Mouse (Mus musculus): Measurements from ENCODE around the gene Hoxb1. TPM values are rescaled to one million over a fixed set of nuclear protein-coding genes. Genes with fewer than 3 reads are reported as not detected.

Hoxb1 gene
- polyA plus RNA-seq, 1 experiment = not detected

DNA sequence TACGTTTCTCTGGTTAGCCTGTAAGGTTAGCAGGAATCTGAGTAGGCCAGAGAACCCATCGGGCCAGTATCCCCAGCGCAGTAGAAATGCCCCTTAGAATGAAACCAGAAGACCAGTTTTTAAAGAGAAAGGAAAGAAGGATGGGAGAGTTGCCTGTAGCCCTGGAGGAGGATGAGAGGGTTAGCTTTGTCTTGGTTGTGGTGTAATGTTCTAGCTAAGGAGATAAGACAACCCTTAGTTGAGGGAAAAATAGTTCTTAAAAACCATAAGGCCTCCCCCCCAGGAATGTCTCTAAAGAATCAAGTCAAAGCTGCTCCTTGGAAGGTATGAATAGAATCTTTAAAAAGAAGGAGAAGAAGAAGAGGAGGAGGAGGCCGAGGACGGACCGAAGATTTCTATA is 42.8 kb upstream of the Hoxb1 start:
- no peak for TF ChIP-seq CEBPB (IDR thresholded peaks at IDR 0.05; ENCODE audit: insufficient read depth, poor library complexity, severe bottlenecking)
- no peak for TF ChIP-seq POLR2A (IDR thresholded peaks at IDR 0.05; ENCODE audit: insufficient read length, low read depth)
- TF ChIP-seq REST (IDR thresholded peaks at IDR 0.05; ENCODE audit: insufficient read depth, insufficient read length) = no peak
- no peak for TF ChIP-seq USF1 (IDR thresholded peaks at IDR 0.05; ENCODE audit: low read depth)
- TF ChIP-seq MAX (IDR thresholded peaks at IDR 0.05; ENCODE audit: low read depth) = no peak
- no peaks in the 10 kb centered on the region for H3K79me2 ChIP-seq (ENCODE audit: control insufficient read depth, insufficient read depth)
- H3K27me3 ChIP-seq (ENCODE audit: control insufficient read depth, insufficient read depth, insufficient read length) = peaks cover 89% of the 10 kb centered on the region
- H3K4me3 ChIP-seq = no peak overlapping the region
- no peaks in the 10 kb centered on the region for H3K36me3 ChIP-seq (ENCODE audit: control insufficient read depth, insufficient read depth)
- no peak overlapping the region for H3K4me2 ChIP-seq (ENCODE audit: low read depth)
- H3ac ChIP-seq (ENCODE audit: control insufficient read depth, insufficient read length) = no peak overlapping the region

DNA sequence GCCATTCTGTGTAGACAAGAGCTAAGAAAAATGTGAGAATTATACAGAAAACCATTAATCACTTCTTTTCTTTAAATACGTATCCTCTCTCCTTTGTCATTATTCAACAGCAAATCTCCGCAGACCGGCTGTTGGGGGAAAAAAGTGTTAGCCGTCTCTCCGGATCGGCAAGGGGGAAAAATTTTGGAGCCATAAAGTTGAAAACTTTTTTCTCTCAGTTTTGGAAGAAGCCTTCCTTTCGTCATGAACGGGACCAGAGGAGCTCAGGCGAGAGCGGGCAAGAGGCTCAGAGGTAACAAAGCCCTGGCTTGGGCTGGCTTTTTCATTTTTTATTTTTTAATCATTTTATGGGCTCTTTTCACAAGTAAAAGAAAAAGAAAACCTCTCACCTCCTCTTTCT is 42.4 kb upstream of the Hoxb1 start, which contains the start of gene Hoxb3:
Gene Hoxb3 (plus strand): TSS at position 173 of the 400 bp plus-strand sequence.
- H3K27me3 ChIP-seq (ENCODE audit: control insufficient read depth, insufficient read depth, insufficient read length) = peaks cover 89% of the 10 kb centered on the region
- H3K4me3 ChIP-seq = no peak within 1 kb of the TSS
- TF ChIP-seq SRF (IDR thresholded peaks at IDR 0.05; ENCODE audit: control insufficient read depth, insufficient read length, low read depth) = no peak
- no peak for TF ChIP-seq USF1 (IDR thresholded peaks at IDR 0.05; ENCODE audit: low read depth)
- TF ChIP-seq POLR2AphosphoS2 (IDR thresholded peaks at IDR 0.05; ENCODE audit: insufficient read length, low read depth) = no peak
- no peak for TF ChIP-seq MYOG (IDR thresholded peaks at IDR 0.05; ENCODE audit: control insufficient read depth in 1 of 3, insufficient read depth in 1 of 3, insufficient read length in 2 of 3, low read depth in 2 of 3)
- TF ChIP-seq TCF12 (IDR thresholded peaks at IDR 0.05; ENCODE audit: insufficient read depth, poor library complexity, severe bottlenecking) = no peak
- no peak for TF ChIP-seq REST (IDR thresholded peaks at IDR 0.05; ENCODE audit: insufficient read depth, insufficient read length)
- TF ChIP-seq TCF3 (IDR thresholded peaks at IDR 0.05; ENCODE audit: insufficient read length, low read depth) = no peak
- no peaks in the 10 kb centered on the region for H3K79me2 ChIP-seq (ENCODE audit: control insufficient read depth, insufficient read depth)
- no peaks in the 10 kb centered on the region for H3K36me3 ChIP-seq (ENCODE audit: control insufficient read depth, insufficient read depth)
- no peak within 1 kb of the TSS for H3K4me2 ChIP-seq (ENCODE audit: low read depth)
- no peak within 1 kb of the TSS for H3ac ChIP-seq (ENCODE audit: control insufficient read depth, insufficient read length)

DNA sequence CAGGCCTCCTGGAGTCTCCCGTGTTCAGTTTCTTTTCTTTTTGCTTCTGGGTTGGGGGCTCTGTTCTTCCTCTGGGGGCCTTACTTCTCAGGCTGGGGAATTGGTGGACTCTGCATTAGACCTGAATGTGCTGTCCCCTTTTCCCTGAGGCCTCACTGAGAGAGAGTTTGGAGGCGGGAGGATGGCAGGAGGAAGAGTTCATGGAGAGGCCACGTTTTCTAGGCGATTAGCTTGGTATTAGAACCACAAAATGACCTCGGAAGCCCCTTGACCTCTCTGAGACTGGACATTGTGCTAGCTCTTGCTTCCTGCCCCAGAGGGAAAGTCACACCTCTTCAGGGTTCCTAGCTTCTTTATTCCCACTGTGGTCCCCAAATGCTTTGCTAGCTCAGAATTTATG is 41.4 kb upstream of the Hoxb1 start:
- Histone ChIP-seq H3K4me3 (no peak overlapping the region), H3K79me2 (ENCODE audit: control insufficient read depth, insufficient read depth) (no peaks in the 10 kb centered on the region), H3ac (ENCODE audit: control insufficient read depth, insufficient read length) (no peak overlapping the region), H3K27me3 (ENCODE audit: control insufficient read depth, insufficient read depth, insufficient read length) (peaks cover 91% of the 10 kb centered on the region), H3K36me3 (ENCODE audit: control insufficient read depth, insufficient read depth) (no peaks in the 10 kb centered on the region), H3K4me2 (ENCODE audit: low read depth) (no peak overlapping the region)
- TF ChIP-seq SRF (IDR thresholded peaks at IDR 0.05; ENCODE audit: control insufficient read depth, insufficient read length, low read depth) = no peak
- no peak for TF ChIP-seq CEBPB (IDR thresholded peaks at IDR 0.05; ENCODE audit: insufficient read depth, poor library complexity, severe bottlenecking)
- no peak for TF ChIP-seq E2F4 (IDR thresholded peaks at IDR 0.05; ENCODE audit: insufficient read depth)
- TF ChIP-seq MYOD1 (IDR thresholded peaks at IDR 0.05; ENCODE audit: control insufficient read depth in 1 of 3, insufficient read length in 2 of 3, low read depth in 2 of 3) = no peak
- no peak for TF ChIP-seq POLR2AphosphoS2 (IDR thresholded peaks at IDR 0.05; ENCODE audit: insufficient read length, low read depth)

DNA sequence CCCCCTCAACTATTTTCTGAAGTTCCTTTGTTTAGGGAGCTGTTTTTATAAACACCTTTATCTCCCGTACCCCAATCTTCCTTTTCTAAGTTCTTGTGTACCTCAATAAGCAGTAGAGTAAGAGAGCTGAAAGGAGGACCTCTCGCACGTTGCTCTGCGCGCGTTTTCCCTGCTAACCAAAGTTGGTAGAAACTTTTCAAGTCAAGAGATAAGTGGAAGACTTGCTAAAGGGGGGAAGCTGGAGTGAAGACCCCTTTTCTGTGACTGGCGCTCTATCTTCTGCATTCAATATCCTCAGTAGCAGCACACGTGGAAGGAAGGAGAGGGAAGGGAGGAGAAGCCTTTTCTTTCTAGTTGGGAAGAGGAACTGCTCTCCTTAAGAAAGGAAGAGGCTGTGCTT is 40.6 kb upstream of the Hoxb1 start:
- no peak overlapping the region for H3K4me3 ChIP-seq
- H3K79me2 ChIP-seq (ENCODE audit: control insufficient read depth, insufficient read depth) = no peaks in the 10 kb centered on the region
- TF ChIP-seq TCF3 (IDR thresholded peaks at IDR 0.05; ENCODE audit: insufficient read length, low read depth) (no peak), POLR2AphosphoS2 (IDR thresholded peaks at IDR 0.05; ENCODE audit: insufficient read length, low read depth) (no peak), MAX (IDR thresholded peaks at IDR 0.05; ENCODE audit: low read depth) (no peak), REST (IDR thresholded peaks at IDR 0.05; ENCODE audit: insufficient read depth, insufficient read length) (no peak), TCF12 (IDR thresholded peaks at IDR 0.05; ENCODE audit: insufficient read depth, poor library complexity, severe bottlenecking) (no peak), SRF (IDR thresholded peaks at IDR 0.05; ENCODE audit: control insufficient read depth, insufficient read length, low read depth) (no peak), POLR2A (IDR thresholded peaks at IDR 0.05; ENCODE audit: insufficient read length, low read depth) (no peak)
- H3K36me3 ChIP-seq (ENCODE audit: control insufficient read depth, insufficient read depth) = no peaks in the 10 kb centered on the region
- no peak overlapping the region for H3K4me2 ChIP-seq (ENCODE audit: low read depth)
- H3K27me3 ChIP-seq (ENCODE audit: control insufficient read depth, insufficient read depth, insufficient read length) = peaks cover 90% of the 10 kb centered on the region
- H3ac ChIP-seq (ENCODE audit: control insufficient read depth, insufficient read length) = no peak overlapping the region

DNA sequence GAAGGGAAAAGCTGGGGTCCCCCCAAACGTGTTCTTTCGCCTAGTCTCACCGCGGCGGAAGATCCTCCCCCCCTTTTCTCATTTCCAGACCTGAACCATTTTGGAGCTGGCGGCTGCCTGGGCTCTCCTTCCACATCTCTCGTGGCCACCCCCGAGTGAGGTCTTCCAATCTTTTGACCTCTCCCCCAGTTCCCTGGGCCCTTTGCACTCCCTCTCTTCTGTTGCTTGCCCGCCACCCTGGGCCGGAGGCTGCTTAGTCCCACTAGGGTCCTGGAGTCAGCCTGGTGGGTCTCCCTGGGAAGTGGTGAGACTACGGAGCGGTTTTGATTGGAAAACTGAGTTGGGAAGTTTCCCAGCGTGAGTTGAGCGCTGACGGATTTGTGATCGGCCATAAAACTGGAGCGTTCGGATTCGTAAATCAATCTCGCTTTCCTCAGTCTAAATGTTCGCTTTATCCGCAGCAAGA is 39.8 kb upstream of the Hoxb1 start:
- Histone ChIP-seq H3K4me2 (ENCODE audit: low read depth) (no peak overlapping the region), H3K79me2 (ENCODE audit: control insufficient read depth, insufficient read depth) (no peaks in the 10 kb centered on the region), H3K36me3 (ENCODE audit: control insufficient read depth, insufficient read depth) (no peaks in the 10 kb centered on the region), H3K27me3 (ENCODE audit: control insufficient read depth, insufficient read depth, insufficient read length) (peaks cover 91% of the 10 kb centered on the region), H3K4me3 (no peak overlapping the region), H3ac (ENCODE audit: control insufficient read depth, insufficient read length) (no peak overlapping the region)
- no peak for TF ChIP-seq REST (IDR thresholded peaks at IDR 0.05; ENCODE audit: insufficient read depth, insufficient read length)
- no peak for TF ChIP-seq MAX (IDR thresholded peaks at IDR 0.05; ENCODE audit: low read depth)
- TF ChIP-seq SRF (IDR thresholded peaks at IDR 0.05; ENCODE audit: control insufficient read depth, insufficient read length, low read depth) = no peak
- TF ChIP-seq POLR2AphosphoS2 (IDR thresholded peaks at IDR 0.05; ENCODE audit: insufficient read length, low read depth) = no peak
- TF ChIP-seq CEBPB (IDR thresholded peaks at IDR 0.05; ENCODE audit: insufficient read depth, poor library complexity, severe bottlenecking) = no peak
- no peak for TF ChIP-seq USF1 (IDR thresholded peaks at IDR 0.05; ENCODE audit: low read depth)
- no peak for TF ChIP-seq MYOD1 (IDR thresholded peaks at IDR 0.05; ENCODE audit: control insufficient read depth in 1 of 3, insufficient read length in 2 of 3, low read depth in 2 of 3)
- TF ChIP-seq TCF12 (IDR thresholded peaks at IDR 0.05; ENCODE audit: insufficient read depth, poor library complexity, severe bottlenecking) = no peak
- TF ChIP-seq MYOG (IDR thresholded peaks at IDR 0.05; ENCODE audit: control insufficient read depth in 1 of 3, insufficient read depth in 1 of 3, insufficient read length in 2 of 3, low read depth in 2 of 3) = no peak
- no peak for TF ChIP-seq E2F4 (IDR thresholded peaks at IDR 0.05; ENCODE audit: insufficient read depth)
- no peak for TF ChIP-seq POLR2A (IDR thresholded peaks at IDR 0.05; ENCODE audit: insufficient read length, low read depth)
- no peak for TF ChIP-seq TCF3 (IDR thresholded peaks at IDR 0.05; ENCODE audit: insufficient read length, low read depth)

Data from myocyte (in vitro differentiated cells).